Mouse (Mus musculus) thymus, postnatal 25 days (tissue): Measurements from ENCODE around the gene Hist1h2bb.

Experiments
- DNase-seq: peaks from one replicate; pipeline ENCODE4 v3.0.0; 2022

The Hist1h2bb gene

GRCm38 (mm10) chr13:23750839-23751477 lies 4.4 kb downstream of the Hist1h2bb start, which contains the start of gene Hist1h2ab:
Gene Hist1h2ab (plus strand): TSS chr13:23751126.
- peak; percentile 80 for DNase-seq

GRCm38 (mm10) chr13:23751478-23751956 lies 5.0 kb downstream of the Hist1h2bb start:
- DNase-seq: no peak

GRCm38 (mm10) chr13:23752067-23752741 lies 5.7 kb downstream of the Hist1h2bb start, which contains the start of gene Hist1h3b:
Gene Hist1h3b (plus strand): TSS chr13:23752267.
- peak; percentile 88 for DNase-seq

GRCm38 (mm10) chr13:23752742-23753172 lies 6.2 kb downstream of the Hist1h2bb start:
- no peak for DNase-seq

GRCm38 (mm10) chr13:23753314-23754078 lies 7.0 kb downstream of the Hist1h2bb start:
- DNase-seq: no peak

- DNase-seq: no peak
These were observed 8.5 kb downstream of the Hist1h2bb start for GRCm38 (mm10) chr13:23755000-23755399.

- DNase-seq: peak; percentile 93
These were observed 10.3 kb downstream of the Hist1h2bb start, which contains the start of gene Hist1h4b for GRCm38 (mm10) chr13:23756790-23757189. Gene Hist1h4b (plus strand): TSS chr13:23757013.

GRCm38 (mm10) chr13:23757211-23757773 lies 10.8 kb downstream of the Hist1h2bb start:
- DNase-seq: no peak

GRCm38 (mm10) chr13:23757921-23758320 lies 11.4 kb downstream of the Hist1h2bb start:
- no peak for DNase-seq

GRCm38 (mm10) chr13:23759251-23759771 lies 12.8 kb downstream of the Hist1h2bb start:
- no peak for DNase-seq

GRCm38 (mm10) chr13:23759916-23760239 lies 13.3 kb downstream of the Hist1h2bb start:
- no peak for DNase-seq

- DNase-seq: peak; percentile 56
These were observed 13.9 kb downstream of the Hist1h2bb start for GRCm38 (mm10) chr13:23760240-23760971.

- peak; percentile 98 for DNase-seq
These were observed 14.7 kb downstream of the Hist1h2bb start, which contains the start of gene Hist1h4a for GRCm38 (mm10) chr13:23760972-23761864. Gene Hist1h4a (minus strand): TSS chr13:23761230.

GRCm38 (mm10) chr13:23761871-23762821 lies 15.6 kb downstream of the Hist1h2bb start, which contains the start of gene Hist1h3a:
Gene Hist1h3a (minus strand): TSS chr13:23762386.
- DNase-seq: peak; percentile 75

- no peak for DNase-seq
These were observed 16.7 kb downstream of the Hist1h2bb start for GRCm38 (mm10) chr13:23763242-23763585.

- peak; percentile 92 for DNase-seq
These were observed 17.2 kb downstream of the Hist1h2bb start, which contains the start of gene Hist1h1a for GRCm38 (mm10) chr13:23763586-23764323. Gene Hist1h1a (plus strand): TSS chr13:23763666.

- no peak for DNase-seq
These were observed 18.0 kb downstream of the Hist1h2bb start for GRCm38 (mm10) chr13:23764324-23765171.

- DNase-seq: no peak
These were observed 18.6 kb downstream of the Hist1h2bb start for GRCm38 (mm10) chr13:23765172-23765513.
